Mouse (Mus musculus): Measurements from ENCODE around the gene Olfr447. TPM values are rescaled to one million over a fixed set of nuclear protein-coding genes. Genes with fewer than 3 reads are reported as not detected.

Gene Olfr447
- polyA plus RNA-seq (2012; rRNA removed) = not detected in 2 replicates

DNA sequence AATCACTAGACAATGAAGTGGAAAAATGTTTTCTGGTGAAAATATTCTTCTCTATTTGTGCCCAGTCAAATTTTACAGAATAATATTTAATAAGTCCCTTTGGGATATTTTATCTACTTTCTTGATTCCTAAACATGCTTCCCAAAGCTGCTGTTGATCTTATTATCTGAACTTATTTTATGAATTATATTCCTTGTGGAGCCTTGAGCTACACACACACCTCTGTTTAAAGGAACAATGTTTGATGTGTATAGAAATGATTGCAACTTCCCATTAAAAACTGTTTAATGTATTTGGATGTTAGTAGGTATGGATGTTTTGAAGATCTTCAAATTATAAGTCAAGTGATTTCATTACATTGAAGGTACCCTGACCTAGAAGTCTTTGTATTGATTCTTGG, at the start of gene Olfr447:
Gene Olfr447 (plus strand): TSS at position 301 of the 400 bp plus-strand sequence.
- TF ChIP-seq POLR2A (IDR thresholded peaks at IDR 0.05; ENCODE audit: extremely low read depth, insufficient read depth, low read length) (no peak), CTCF (IDR thresholded peaks at IDR 0.05; ENCODE audit: extremely low read depth, insufficient read depth, low read length) (no peak)
- no peaks in the 10 kb centered on the region for H3K4me1 ChIP-seq (ENCODE audit: control insufficient read depth, insufficient read depth, low read length)
- no peak within 1 kb of the TSS for H3K27ac ChIP-seq (ENCODE audit: insufficient read depth, low read length)
- H3K4me3 ChIP-seq (ENCODE audit: insufficient read depth, low read length) = no peak within 1 kb of the TSS

DNA sequence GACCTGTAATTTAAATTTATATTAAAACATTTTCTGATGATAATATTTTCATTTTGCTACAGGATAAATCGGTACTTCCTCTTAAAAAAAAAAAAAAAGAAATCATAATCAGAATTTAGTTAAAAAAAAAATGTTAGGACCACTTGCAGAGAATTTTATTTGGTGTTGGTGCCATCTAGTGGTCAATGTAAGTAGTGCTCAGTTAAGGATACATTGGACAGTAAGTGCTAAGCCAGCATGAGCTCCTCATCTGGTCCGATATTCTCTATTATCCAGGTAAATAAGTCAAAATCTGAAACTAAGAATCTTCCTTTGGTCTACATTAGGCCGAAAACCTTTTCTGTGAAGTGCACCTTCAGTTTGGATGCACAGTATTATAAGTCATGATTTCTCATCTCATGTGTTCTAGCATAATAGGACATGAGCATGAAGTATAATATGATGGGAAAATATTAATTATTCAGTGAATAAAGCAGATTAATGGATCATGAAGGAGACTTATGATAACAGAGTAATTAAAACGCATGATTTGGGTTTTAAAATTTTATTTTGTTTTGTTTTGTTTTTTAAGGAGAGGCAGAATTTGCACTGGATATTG, 48.4 kb upstream of the Olfr447 start:
- Histone ChIP-seq H3K4me1 (ENCODE audit: control insufficient read depth, insufficient read depth, low read length) (no peaks in the 10 kb centered on the region), H3K4me3 (ENCODE audit: insufficient read depth, low read length) (no peak overlapping the region), H3K27ac (ENCODE audit: insufficient read depth, low read length) (no peak overlapping the region)
- TF ChIP-seq POLR2A (IDR thresholded peaks at IDR 0.05; ENCODE audit: extremely low read depth, insufficient read depth, low read length) (no peak), CTCF (IDR thresholded peaks at IDR 0.05; ENCODE audit: extremely low read depth, insufficient read depth, low read length) (peak; percentile 12; the same call in 1 of the 2 replicates)

DNA sequence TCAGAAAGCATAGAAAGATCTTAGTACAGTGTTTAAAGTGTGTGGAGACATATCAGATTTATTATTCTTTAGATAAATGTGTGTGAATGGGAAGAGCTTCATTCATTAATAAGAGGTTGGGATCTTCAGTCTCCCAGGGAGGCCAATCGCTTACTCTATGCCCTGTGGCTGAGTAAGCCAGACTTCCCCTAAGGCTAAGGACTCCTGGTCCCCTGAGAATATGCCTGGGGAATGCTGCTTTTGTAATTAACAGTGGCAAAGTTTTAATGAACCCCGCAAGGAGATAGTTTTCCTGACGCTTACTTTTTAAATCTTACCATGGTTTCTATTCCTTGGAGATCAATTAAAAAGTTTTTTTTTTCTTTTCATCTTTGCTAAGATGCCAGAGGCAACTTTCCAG, 39.0 kb upstream of the Olfr447 start:
- Histone ChIP-seq H3K4me1 (ENCODE audit: control insufficient read depth, insufficient read depth, low read length) (no peaks in the 10 kb centered on the region), H3K4me3 (ENCODE audit: insufficient read depth, low read length) (no peak overlapping the region), H3K27ac (ENCODE audit: insufficient read depth, low read length) (no peak overlapping the region)
- no peak for TF ChIP-seq POLR2A (IDR thresholded peaks at IDR 0.05; ENCODE audit: extremely low read depth, insufficient read depth, low read length)

DNA sequence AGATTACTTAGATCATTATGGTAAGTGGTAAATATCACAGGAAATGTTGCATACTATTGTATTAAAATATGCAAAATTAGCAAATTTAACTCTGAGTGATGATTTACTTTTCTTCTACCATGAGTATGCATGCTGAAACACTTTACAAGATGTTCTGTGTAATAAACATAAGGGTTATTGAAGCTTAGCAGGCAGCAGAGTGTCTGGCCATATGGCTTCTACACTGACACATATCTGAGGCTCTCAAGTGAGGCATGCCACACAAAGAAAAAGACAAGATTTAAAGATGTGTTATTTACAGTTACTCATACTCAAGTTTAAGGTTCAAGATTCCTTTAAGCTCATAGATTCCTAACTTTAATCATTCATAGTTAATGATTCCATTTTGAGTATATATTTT, 32.4 kb upstream of the Olfr447 start:
- H3K4me1 ChIP-seq (ENCODE audit: control insufficient read depth, insufficient read depth, low read length) = no peaks in the 10 kb centered on the region
- TF ChIP-seq POLR2A (IDR thresholded peaks at IDR 0.05; ENCODE audit: extremely low read depth, insufficient read depth, low read length) = no peak
- no peak for TF ChIP-seq CTCF (IDR thresholded peaks at IDR 0.05; ENCODE audit: extremely low read depth, insufficient read depth, low read length)
- H3K4me3 ChIP-seq (ENCODE audit: insufficient read depth, low read length) = no peak overlapping the region
- no peak overlapping the region for H3K27ac ChIP-seq (ENCODE audit: insufficient read depth, low read length)

DNA sequence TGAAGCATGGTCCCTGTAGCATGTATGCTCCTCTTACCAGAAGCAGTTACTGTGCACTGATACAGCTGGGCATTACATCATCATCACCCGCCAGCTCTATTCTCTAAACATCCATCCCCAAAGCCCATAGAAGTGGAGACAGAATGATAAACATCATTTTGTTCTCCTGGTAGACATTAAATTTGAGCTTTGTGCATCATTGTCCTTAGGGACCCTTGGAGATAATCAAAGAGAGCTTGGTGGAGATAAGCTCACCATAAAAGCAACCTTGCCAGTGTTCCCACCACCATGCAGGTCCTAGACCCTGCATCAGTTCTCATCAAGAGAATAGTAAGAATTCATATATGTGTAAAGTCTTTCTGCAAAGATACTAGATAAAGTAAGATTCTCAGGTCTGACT, 18.5 kb upstream of the Olfr447 start, which contains the start of gene Olfr448:
Gene Olfr448 (plus strand): TSS at position 301 of the 400 bp plus-strand sequence.
- Histone ChIP-seq H3K4me1 (ENCODE audit: control insufficient read depth, insufficient read depth, low read length) (no peaks in the 10 kb centered on the region), H3K27ac (ENCODE audit: insufficient read depth, low read length) (no peak within 1 kb of the TSS), H3K4me3 (ENCODE audit: insufficient read depth, low read length) (no peak within 1 kb of the TSS)
- no peak for TF ChIP-seq POLR2A (IDR thresholded peaks at IDR 0.05; ENCODE audit: extremely low read depth, insufficient read depth, low read length)

DNA sequence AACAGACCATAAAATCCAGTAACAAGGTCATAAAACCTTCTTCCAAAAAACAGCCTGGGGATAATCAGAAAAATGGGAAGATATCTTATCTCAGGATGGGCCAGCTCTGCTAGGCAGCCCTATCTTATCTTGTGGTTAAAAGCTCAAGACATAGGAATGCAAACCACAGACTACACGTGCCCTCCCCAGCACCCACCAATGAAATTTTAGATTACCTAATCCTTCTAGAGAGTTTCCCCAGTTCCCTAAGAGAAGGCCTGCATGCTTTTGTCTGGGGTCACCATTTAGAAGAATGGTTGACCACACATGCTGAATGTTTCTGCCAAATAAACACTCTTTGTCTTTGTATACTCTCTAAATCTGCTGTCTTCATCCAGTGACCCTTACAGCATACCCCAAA, 8.3 kb upstream of the Olfr447 start:
- H3K4me3 ChIP-seq (ENCODE audit: insufficient read depth, low read length) = no peak overlapping the region
- H3K4me1 ChIP-seq (ENCODE audit: control insufficient read depth, insufficient read depth, low read length) = no peaks in the 10 kb centered on the region
- TF ChIP-seq POLR2A (IDR thresholded peaks at IDR 0.05; ENCODE audit: extremely low read depth, insufficient read depth, low read length) (no peak), CTCF (IDR thresholded peaks at IDR 0.05; ENCODE audit: extremely low read depth, insufficient read depth, low read length) (no peak)
- H3K27ac ChIP-seq (ENCODE audit: insufficient read depth, low read length) = no peak overlapping the region

DNA sequence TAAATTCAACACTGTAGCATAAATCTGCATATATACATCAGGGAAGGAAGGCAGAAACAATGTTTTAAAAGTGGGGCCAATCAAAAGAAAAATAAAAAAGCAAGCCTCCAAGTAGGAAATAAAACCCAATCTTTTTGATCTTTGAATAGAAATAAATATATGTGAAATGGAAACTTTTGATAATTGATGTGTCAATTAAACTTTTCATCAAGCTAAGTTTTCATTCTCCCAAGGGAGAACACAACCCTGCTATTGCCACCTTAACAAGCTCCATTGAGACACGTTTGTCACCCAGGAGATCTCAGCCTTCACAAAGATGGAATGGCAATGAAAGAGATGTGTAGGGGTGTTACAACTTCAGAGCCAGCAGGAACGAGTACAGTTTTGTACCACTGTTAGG, 12.4 kb downstream of the Olfr447 start, which contains the start of gene Olfr446:
Gene Olfr446 (plus strand): TSS at position 301 of the 400 bp plus-strand sequence.
- H3K4me3 ChIP-seq (ENCODE audit: insufficient read depth, low read length) = no peak within 1 kb of the TSS
- no peak for TF ChIP-seq CTCF (IDR thresholded peaks at IDR 0.05; ENCODE audit: extremely low read depth, insufficient read depth, low read length)
- no peak for TF ChIP-seq POLR2A (IDR thresholded peaks at IDR 0.05; ENCODE audit: extremely low read depth, insufficient read depth, low read length)
- H3K27ac ChIP-seq (ENCODE audit: insufficient read depth, low read length) = no peak within 1 kb of the TSS
- H3K4me1 ChIP-seq (ENCODE audit: control insufficient read depth, insufficient read depth, low read length) = no peaks in the 10 kb centered on the region

DNA sequence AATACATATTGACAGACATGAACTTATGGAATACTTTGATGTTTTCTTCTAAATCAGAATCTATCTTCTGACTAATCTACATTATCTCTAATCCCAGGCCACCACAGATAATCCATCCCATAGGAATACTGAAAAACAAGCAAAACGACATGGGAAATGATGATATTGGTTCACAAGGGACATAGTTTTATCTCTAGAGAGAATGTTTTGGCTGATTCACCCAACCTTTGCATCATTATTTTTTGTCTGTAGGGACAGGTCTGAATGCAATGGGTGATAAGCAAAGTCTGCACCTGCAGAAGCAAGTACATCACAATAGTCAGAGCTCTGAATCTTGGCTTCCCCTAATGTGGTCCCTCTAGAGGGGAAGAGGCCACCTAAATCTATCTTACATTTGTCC, 40.1 kb downstream of the Olfr447 start, which contains the start of gene Olfr444:
Gene Olfr444 (plus strand): TSS at position 301 of the 400 bp plus-strand sequence.
- no peak within 1 kb of the TSS for H3K4me3 ChIP-seq (ENCODE audit: insufficient read depth, low read length)
- TF ChIP-seq CTCF (IDR thresholded peaks at IDR 0.05; ENCODE audit: extremely low read depth, insufficient read depth, low read length) = no peak
- H3K4me1 ChIP-seq (ENCODE audit: control insufficient read depth, insufficient read depth, low read length) = no peaks in the 10 kb centered on the region
- no peak within 1 kb of the TSS for H3K27ac ChIP-seq (ENCODE audit: insufficient read depth, low read length)

Other genes with a start within 250 kb of the Olfr447 start
- gene Tcaf1, start 198.8 kb upstream of the Olfr447 start, polyA plus RNA-seq (2012; rRNA removed) = 97.4 and 104 TPM in 2 replicates
- not detected in 2 replicates for gene Olfr453, start 169.5 kb upstream of the Olfr447 start, polyA plus RNA-seq (2012; rRNA removed)
- gene Olfr38, start 152.5 kb upstream of the Olfr447 start, polyA plus RNA-seq (2012; rRNA removed) = not detected in 2 replicates
- not detected in 2 replicates for gene Olfr452, start 123.8 kb upstream of the Olfr447 start, polyA plus RNA-seq (2012; rRNA removed)
- not detected in 2 replicates for gene Olfr450, start 96.9 kb upstream of the Olfr447 start, polyA plus RNA-seq (2012; rRNA removed)
- not detected in 2 replicates for gene Olfr449, start 74.5 kb upstream of the Olfr447 start, polyA plus RNA-seq (2012; rRNA removed)
- not detected in 2 replicates for gene Olfr448, start 18.4 kb upstream of the Olfr447 start, polyA plus RNA-seq (2012; rRNA removed)
- gene Olfr446, start 12.5 kb downstream of the Olfr447 start, polyA plus RNA-seq (2012; rRNA removed) = not detected in 2 replicates
- gene Olfr444, start 40.2 kb downstream of the Olfr447 start, polyA plus RNA-seq (2012; rRNA removed) = not detected in 2 replicates
- gene Olfr441, start 197.5 kb downstream of the Olfr447 start, polyA plus RNA-seq (2012; rRNA removed) = not detected in 2 replicates
- not detected in 2 replicates for gene Olfr237-ps1, start 237.7 kb downstream of the Olfr447 start, polyA plus RNA-seq (2012; rRNA removed)